Mouse (Mus musculus): Measurements from ENCODE around the gene Angptl7.

Gene Angptl7

GRCm38 (mm10) chr4:148500410-148500867 is at the start of gene Angptl7:
Gene Angptl7, minus strand, starts transcription at chr4:148500460.
- DNase-seq (ENCODE audit: low read depth, low spot score), result no peak

GRCm38 (mm10) chr4:148549106-148549505 is 48.8 kb upstream of the Angptl7 start:
- no peak for DNase-seq (ENCODE audit: low read depth, low spot score)

GRCm38 (mm10) chr4:148535876-148536275 is 35.6 kb upstream of the Angptl7 start:
- no peak for DNase-seq (ENCODE audit: low read depth, low spot score)

- no peak for DNase-seq (ENCODE audit: low read depth, low spot score)
These were observed 33.5 kb upstream of the Angptl7 start for GRCm38 (mm10) chr4:148533613-148534328.

GRCm38 (mm10) chr4:148532516-148532915 is 32.3 kb upstream of the Angptl7 start:
- DNase-seq (ENCODE audit: low read depth, low spot score), result no peak

GRCm38 (mm10) chr4:148531341-148531740 is 31.1 kb upstream of the Angptl7 start:
- no peak for DNase-seq (ENCODE audit: low read depth, low spot score)

GRCm38 (mm10) chr4:148530778-148531177 is 30.5 kb upstream of the Angptl7 start:
- no peak for DNase-seq (ENCODE audit: low read depth, low spot score)

- no peak for DNase-seq (ENCODE audit: low read depth, low spot score)
These were observed 30.1 kb upstream of the Angptl7 start for GRCm38 (mm10) chr4:148530351-148530750.

GRCm38 (mm10) chr4:148527158-148527910 is 27.1 kb upstream of the Angptl7 start:
- DNase-seq (ENCODE audit: low read depth, low spot score), result no peak

GRCm38 (mm10) chr4:148523538-148523937 is 23.3 kb upstream of the Angptl7 start:
- no peak for DNase-seq (ENCODE audit: low read depth, low spot score)

- DNase-seq (ENCODE audit: low read depth, low spot score), result no peak
These were observed 18.1 kb upstream of the Angptl7 start for GRCm38 (mm10) chr4:148518235-148518795.

GRCm38 (mm10) chr4:148517809-148518208 is 17.5 kb upstream of the Angptl7 start:
- DNase-seq (ENCODE audit: low read depth, low spot score), result no peak

- DNase-seq (ENCODE audit: low read depth, low spot score), result peak; percentile 39
These were observed 15.1 kb upstream of the Angptl7 start for GRCm38 (mm10) chr4:148515313-148515712.

GRCm38 (mm10) chr4:148513021-148513559 is 12.8 kb upstream of the Angptl7 start:
- no peak for DNase-seq (ENCODE audit: low read depth, low spot score)

- DNase-seq (ENCODE audit: low read depth, low spot score), result no peak
These were observed 11.1 kb upstream of the Angptl7 start for GRCm38 (mm10) chr4:148511334-148511733.

GRCm38 (mm10) chr4:148510691-148511090 is 10.4 kb upstream of the Angptl7 start:
- DNase-seq (ENCODE audit: low read depth, low spot score), result no peak

GRCm38 (mm10) chr4:148509450-148510084 is 9.3 kb upstream of the Angptl7 start:
- DNase-seq (ENCODE audit: low read depth, low spot score), result no peak

GRCm38 (mm10) chr4:148508084-148508849 is 8.0 kb upstream of the Angptl7 start:
- DNase-seq (ENCODE audit: low read depth, low spot score), result no peak

- DNase-seq (ENCODE audit: low read depth, low spot score), result no peak
These were observed 7.3 kb upstream of the Angptl7 start for GRCm38 (mm10) chr4:148507585-148507984.

GRCm38 (mm10) chr4:148504497-148504959 is 4.3 kb upstream of the Angptl7 start:
- DNase-seq (ENCODE audit: low read depth, low spot score), result no peak
